Mouse (Mus musculus) B cell, adult (primary cell): ENCODE measurements around the gene Arhgap6. TPM values are rescaled to one million over a fixed set of nuclear protein-coding genes. Genes with fewer than 3 reads are reported as not detected.

ENCODE experiments used
- total RNA-seq: library from RNA; stranded (reverse); gene quantifications from 4 replicates; pipeline ENCODE4 v1.2.4, GENCODE M21; 2023; ENCODE audit not compliant: inconsistent age

The Arhgap6 gene
- total RNA-seq: 4.0 to 4.5 TPM (median 4.4 TPM) in 4 replicates

DNA sequence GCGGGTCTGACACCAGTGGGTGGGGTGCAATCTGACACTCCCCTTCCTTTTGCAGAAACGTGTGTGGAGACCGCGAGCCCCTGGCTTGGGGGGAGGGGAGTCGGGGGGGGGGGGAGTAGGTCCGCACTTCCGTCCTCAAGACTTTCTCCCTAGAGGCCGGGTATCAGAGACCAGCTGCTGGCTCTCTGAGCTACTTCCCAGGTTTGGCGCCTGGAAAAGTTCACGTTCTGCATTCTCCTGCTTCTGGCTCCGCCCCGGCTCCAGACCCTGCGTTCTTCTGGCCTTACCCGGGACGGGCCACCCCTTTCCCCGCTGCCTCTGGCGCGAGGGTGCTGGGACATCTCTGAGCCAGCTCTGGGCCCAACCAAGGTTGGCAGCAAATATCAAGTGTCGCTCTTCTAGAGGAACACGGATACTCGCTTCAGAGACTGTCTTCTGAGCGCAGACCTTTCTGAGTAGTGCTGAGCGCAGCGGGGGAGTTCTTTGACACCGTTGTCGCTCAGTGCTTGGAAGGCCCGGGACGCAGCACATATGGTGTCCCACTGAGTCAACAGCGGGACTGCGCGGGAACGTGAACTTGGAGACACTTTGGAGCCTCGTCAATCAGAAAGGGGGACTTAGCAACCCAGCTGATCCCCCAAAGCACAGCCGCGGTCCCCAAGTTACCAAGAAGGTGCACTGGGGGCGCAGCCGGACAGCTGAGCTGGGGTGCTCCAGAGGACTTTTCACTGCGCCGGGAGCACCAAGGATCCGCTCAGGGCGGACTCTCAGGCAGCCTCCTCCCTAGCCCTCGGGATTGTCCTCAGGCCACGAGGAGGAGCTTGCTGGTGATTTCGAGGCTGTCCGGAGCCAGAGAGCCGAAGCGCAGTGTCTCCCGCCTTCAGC, at the start of gene Arhgap6:
Arhgap6 (plus strand) TSS at position 126 of the 885 bp plus-strand sequence.

GRCm38 (mm10) chrX:169187100-169187499, 392.2 kb downstream of the Arhgap6 start, which contains the start of gene Amelx:
Gene Amelx, minus strand, starts transcription at chrX:169187200.

GRCm38 (mm10) chrX:169319945-169320667, 525.2 kb downstream of the Arhgap6 start, which contains the start of gene Hccs:
Gene Hccs, minus strand, starts transcription at chrX:169320372.

Other genes starting within 250 kb of the Arhgap6 start
- gene Frmpd4, start 217.9 kb upstream of the Arhgap6 start, total RNA-seq: not detected in 4 replicates
- gene Msl3, start 121.2 kb upstream of the Arhgap6 start, total RNA-seq: 31.5 to 39.6 TPM (median 36.0 TPM) in 4 replicates